Mouse (Mus musculus): ENCODE measurements around the gene Olfr1048.
"Not testable (repeated sequence)": the region's sequence is repeated elsewhere in the genome, so short reads cannot be mapped to it uniquely, and the experiment has no call there.

The Olfr1048 gene

GRCm38 (mm10) chr2:86240189-86240588 lies at the start of gene Olfr1048:
Gene Olfr1048 (minus strand): TSS chr2:86240289.
- DNase-seq (ENCODE audit: low read depth, low spot score), result no peak

DNA sequence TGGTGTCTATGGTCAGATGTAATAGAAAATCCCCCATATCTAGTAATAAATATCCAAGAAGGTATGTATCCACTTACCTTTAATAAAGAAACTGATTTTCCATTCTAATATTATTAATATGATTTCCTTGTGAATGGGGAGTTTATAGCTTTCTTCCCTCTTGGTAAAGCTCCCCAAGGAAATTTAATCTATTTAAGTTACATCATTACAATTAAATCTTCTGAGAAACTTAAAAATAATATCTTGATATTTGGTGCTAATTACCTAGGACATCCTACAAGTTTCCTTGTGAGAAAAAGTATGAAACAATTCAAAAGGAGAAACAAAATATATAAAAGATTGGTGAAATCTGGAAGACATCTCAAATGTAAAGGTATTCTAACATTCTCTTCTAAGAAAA lies 38.9 kb upstream of the Olfr1048 start, which contains the start of gene Olfr1051:
Olfr1051 (minus strand) TSS at position 101 of the 400 bp plus-strand sequence.
- DNase-seq (ENCODE audit: low read depth, low spot score), result not testable (repeated sequence)

DNA sequence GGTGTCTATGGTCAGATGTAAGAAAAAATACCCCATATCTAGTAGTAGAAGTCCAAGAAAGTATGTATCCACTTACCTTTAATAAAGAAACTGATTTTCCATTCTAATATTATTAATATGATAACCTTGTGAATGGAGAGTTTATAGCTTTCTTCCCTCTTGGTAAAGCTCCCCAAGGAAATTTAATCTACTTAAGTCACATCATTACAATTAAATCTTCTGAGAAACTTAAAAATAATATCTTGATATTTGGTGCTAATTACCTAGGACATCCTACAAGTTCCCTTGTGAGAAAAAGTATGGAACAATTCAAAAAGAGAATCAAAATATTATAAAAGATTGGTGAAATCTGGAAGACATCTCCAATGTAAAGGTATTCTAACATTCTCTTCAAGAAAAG lies 18.1 kb upstream of the Olfr1048 start, which contains the start of gene Olfr1049:
Olfr1049 (minus strand) TSS at position 101 of the 400 bp plus-strand sequence.
- DNase-seq (ENCODE audit: low read depth, low spot score), result not testable (repeated sequence)

DNA sequence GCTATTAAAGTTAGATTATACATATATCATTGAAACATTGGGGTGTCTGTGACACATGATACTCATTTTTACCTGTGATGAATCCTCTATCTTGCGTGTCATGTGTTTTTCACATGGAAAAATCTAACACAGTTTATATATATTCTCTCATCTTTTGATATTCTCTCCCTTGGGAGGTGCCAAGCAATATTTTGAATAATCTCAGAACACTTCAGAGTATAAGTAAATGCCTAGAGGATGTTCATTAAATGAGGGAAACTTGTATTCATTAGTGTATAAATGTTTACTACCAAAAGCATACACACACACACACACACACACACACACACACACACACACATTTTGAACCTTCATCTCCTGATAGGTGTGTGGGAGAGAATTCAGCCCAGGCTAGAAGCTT lies 8.8 kb downstream of the Olfr1048 start, which contains the start of gene Olfr1047:
Olfr1047 (minus strand) TSS at position 101 of the 400 bp plus-strand sequence.
- DNase-seq (ENCODE audit: low read depth, low spot score), result no peak

DNA sequence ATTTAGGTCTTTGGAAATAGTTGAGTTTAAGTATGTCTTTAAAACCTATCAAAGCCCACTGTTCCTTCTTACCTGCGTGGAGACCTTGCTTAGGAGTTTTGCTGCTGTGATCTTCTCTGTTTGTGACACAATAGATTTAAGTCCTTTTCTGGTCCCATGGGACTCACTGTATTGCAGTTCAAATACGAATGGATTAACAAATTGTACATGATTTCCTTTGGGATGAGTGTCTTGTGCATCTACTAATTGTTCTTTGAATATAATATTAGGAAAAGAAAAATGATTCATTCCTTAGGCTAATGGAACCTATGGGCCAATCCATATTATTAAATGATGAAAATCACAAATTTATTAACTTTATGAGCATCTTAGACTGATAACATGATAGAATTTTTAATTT lies 20.9 kb downstream of the Olfr1048 start, which contains the start of gene Olfr1046:
Olfr1046 (minus strand) TSS at position 101 of the 400 bp plus-strand sequence.
- no peak for DNase-seq (ENCODE audit: low read depth, low spot score)

- no peak for DNase-seq (ENCODE audit: low read depth, low spot score)
Observed at GRCm38 (mm10) chr2:86202909-86203308, 37.2 kb downstream of the Olfr1048 start, which contains the start of gene Olfr1045. Gene Olfr1045 (minus strand): TSS chr2:86203009.

DNA sequence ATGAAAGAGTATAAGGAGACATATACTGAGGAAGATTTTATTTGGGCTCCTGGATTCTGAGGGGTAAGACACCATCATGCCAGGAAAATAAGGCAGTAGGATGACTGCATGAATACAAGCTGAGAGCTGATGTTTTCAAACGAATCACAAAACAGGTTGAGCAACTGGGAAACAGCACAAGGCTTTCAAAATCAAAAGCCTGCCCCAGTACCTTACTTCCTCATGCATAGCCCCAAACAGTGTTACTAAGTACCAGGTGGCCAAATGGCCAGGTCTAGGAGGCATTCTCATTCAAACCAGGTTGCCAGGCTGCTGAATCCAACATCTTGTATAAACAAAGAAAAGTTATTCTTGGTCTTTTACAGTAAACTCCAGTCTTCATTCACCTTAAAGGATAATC lies 44.2 kb downstream of the Olfr1048 start:
- no peak for DNase-seq (ENCODE audit: low read depth, low spot score)

GRCm38 (mm10) chr2:86185583-86185982 lies 54.5 kb downstream of the Olfr1048 start, which contains the start of gene Olfr52:
Gene Olfr52 (minus strand): TSS chr2:86185683.
- no peak for DNase-seq (ENCODE audit: low read depth, low spot score)

All from brain, adult 2 months (tissue).